Mouse (Mus musculus): ENCODE results near the gene Prph.

Gene Prph

GRCm38 (mm10) chr15:99055040-99055439 is at the start of gene Prph:
Gene Prph (plus strand): TSS chr15:99055174.
- peak in 1 of 2 experiments; percentile 11 for DNase-seq (ENCODE audit: low spot score in 2 of 2)

DNA sequence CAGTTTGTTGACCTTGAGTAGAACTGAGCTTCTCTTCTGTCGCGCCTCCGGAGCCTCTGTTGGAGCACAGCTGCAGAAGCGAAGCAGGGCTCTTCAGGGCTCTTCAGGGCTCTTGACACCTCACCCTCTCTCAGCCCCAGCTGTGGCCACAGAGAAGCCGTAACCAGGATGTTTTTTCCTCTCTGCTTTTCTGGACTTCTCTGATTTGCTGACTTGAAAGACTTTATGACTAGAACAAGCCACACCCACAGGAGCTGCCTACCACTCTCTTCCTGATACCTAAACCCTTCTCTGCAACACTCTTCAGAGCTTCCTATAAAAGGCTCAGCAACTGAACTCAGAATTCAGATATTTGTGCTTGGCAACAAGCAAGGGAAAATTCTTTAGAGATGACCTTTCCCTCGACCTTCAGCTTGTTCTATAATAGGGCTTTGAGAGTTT is 46.2 kb upstream of the Prph start:
- DNase-seq (ENCODE audit: low spot score in 2 of 2): no peak

GRCm38 (mm10) chr15:99010896-99011295 is 44.1 kb upstream of the Prph start:
- no peak for DNase-seq (ENCODE audit: low spot score in 2 of 2)

- DNase-seq (ENCODE audit: low spot score in 2 of 2): no peak
These were observed 43.0 kb upstream of the Prph start for GRCm38 (mm10) chr15:99011946-99012345.

DNA sequence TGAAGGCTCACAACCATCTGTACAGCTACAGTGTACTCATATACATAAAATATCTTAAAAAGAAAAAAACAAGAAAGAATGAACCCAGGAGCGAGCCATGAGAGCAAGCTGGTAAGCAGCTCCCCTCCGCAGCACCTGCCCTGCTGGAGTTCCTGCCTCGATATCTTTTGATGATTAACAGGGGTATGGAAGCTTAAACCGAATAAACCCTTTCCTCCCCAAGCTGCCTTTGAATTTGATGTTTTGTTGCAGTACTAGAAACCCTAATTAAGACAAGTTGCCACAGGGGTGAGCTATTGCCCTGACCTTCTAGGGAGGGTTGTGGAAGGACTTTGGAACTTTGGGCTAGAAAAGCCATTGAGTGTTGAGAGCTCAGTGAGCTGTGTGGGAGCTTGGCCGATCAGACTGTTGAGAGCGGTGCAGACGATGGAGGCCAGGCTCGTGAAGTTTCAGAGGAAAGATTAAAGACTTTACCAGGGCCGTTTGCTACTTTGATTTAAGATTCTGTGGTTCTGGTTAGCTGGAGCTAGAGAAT is 40.4 kb upstream of the Prph start:
- no peak for DNase-seq (ENCODE audit: low spot score in 2 of 2)

DNA sequence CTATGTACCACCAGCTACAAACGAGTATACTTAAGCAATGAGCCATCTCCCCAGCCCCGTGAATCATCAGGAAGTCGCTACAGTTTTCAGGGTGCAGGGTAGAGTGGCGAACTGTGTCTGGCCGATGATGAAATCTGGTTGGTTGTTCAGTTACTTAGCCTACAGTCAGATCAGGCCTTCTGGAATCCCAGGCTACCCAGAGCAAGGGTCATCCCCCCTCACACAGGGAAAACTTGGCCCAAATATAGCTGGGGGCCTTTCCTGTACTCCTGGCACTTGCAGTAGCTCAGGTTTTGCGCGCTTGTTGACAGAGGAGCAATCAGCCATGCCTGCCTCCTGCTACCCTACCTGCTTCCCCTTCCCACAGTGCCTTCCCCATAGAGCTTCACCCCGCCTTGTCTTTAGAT is 37.6 kb upstream of the Prph start:
- no peak for DNase-seq (ENCODE audit: low spot score in 2 of 2)

DNA sequence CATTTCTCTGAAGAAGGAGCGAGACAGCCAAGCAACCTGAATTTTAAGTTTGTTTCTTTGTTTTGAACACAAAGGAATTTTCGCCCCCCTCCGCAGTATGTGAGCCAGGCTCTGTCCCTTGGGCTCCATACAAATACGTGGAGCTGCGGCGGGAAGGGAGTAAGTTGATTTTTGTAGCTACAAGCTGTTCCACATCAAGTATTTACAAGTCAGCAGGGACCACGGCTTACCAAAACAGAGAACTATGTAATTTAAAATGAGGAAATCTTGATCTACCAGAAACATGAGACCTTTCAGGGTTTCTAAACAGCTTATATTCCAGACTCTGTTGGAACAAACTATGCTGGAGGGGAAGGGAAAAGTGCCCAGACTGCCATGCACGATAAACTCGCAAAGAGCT is 37.0 kb upstream of the Prph start:
- no peak for DNase-seq (ENCODE audit: low spot score in 2 of 2)

- no peak for DNase-seq (ENCODE audit: low spot score in 2 of 2)
These were observed 36.3 kb upstream of the Prph start for GRCm38 (mm10) chr15:99018630-99019029.

DNA sequence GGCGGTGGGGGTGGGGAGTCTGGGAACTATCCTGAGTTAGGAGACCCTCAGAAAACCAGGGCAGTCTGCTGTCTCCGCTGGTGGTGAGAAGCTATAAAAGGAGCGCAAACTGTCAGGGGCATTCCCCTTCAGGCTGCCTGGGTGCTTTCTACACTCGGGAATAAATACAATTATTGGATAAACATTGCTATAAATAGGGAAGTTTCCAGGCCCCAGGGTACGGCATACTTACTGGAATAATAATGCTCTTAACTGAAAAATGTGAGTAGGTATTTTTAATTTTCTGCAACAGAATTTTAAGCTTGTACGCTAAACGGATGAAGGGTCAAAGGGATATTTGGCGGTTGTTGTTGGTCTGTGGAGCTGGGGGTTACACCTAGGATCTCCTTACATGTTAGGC is 35.5 kb upstream of the Prph start:
- no peak for DNase-seq (ENCODE audit: low spot score in 2 of 2)

DNA sequence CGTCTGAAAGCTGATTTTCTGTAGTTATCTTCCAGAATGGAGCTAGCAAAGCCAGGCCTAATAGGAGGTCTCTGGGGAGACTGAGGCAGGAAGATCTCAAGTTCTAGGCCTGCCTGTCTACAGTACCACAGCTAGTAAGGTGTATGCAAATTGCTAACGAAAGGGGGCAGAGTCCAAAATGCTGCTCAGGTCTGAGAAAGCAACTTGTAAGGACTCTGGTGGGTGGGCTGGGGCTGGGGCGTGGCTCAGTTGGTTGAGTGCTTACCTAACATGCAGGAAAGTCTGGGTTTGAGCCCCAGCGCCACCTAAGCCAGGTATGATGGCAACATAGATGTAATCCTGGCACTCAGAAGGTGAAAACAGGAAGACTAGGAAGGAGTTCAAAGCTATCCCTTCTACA is 34.8 kb upstream of the Prph start:
- no peak for DNase-seq (ENCODE audit: low spot score in 2 of 2)

GRCm38 (mm10) chr15:99021255-99021654 is 33.7 kb upstream of the Prph start:
- DNase-seq (ENCODE audit: low spot score in 2 of 2): no peak

DNA sequence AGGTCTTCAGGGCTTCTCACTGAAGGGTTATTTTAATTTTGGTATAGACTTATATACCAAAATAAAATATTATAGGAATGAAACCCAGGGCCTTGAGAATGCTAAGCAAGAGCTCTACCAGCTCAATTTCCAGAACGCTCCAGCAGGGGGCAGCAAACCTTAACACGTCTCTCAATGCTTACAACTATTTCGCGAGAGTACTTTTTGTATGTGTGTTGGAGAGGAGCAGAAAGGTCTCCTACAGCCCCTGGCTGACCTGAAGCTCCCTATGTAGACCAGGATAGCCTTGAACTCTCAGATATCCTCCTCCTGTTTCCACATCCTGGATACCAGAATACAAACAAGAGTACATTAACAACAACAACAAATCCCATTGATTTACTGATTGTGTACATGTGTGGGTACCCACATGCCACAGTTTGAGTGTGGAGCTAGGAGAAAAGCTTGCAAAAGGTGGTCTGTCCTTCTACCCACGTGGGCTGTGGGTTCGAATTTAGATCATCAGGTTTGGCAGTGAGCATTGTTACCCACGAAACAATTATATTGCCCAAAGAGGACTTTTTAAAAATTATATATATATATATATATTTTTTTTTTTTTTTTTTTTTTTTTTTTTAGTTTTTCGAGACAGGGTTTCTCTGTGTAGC is 30.2 kb upstream of the Prph start:
- DNase-seq (ENCODE audit: low spot score in 2 of 2): peak; percentile 80 to 94

DNA sequence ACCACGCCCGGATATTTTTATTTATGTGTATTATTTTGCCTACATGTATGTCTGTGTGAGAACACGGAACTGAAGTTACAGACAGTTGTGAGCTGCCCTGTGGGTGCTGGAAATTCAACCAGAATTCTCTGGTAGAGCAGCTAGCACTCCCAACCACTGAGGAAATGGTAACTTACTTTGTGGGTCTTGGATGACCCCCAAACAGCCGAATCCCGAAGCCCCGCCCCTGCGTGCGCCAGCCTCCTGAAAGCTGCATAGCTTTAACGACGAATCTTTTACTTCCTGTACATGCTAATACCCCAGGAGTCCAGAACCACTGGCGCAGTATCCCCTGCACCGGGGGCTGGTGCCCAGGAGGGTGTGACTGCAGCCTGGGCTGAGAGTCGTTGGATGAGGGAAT is 29.6 kb upstream of the Prph start:
- no peak for DNase-seq (ENCODE audit: low spot score in 2 of 2)

- peak; percentile 70 to 86 for DNase-seq (ENCODE audit: low spot score in 2 of 2)
These were observed 28.7 kb upstream of the Prph start for GRCm38 (mm10) chr15:99026259-99026658.

DNA sequence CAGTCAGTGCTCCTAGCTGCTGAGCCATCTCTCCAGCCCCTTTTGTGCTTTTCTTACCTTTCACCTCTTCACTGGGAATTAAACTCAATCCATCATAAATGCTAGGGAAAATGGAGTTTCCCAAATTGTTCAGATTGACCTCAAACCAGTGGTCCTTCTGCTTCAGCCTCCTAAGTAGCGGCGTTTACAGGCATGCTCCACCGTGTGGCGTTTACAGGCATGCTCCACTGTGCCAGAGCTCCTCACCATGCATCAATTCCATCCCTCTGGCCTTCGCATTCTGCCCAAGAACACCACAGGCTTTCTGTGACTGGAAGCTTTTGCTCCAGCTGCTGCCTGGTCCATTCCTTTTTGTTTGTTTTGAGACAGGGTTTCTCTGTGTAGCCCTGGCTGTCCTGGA is 27.9 kb upstream of the Prph start:
- no peak for DNase-seq (ENCODE audit: low spot score in 2 of 2)

DNA sequence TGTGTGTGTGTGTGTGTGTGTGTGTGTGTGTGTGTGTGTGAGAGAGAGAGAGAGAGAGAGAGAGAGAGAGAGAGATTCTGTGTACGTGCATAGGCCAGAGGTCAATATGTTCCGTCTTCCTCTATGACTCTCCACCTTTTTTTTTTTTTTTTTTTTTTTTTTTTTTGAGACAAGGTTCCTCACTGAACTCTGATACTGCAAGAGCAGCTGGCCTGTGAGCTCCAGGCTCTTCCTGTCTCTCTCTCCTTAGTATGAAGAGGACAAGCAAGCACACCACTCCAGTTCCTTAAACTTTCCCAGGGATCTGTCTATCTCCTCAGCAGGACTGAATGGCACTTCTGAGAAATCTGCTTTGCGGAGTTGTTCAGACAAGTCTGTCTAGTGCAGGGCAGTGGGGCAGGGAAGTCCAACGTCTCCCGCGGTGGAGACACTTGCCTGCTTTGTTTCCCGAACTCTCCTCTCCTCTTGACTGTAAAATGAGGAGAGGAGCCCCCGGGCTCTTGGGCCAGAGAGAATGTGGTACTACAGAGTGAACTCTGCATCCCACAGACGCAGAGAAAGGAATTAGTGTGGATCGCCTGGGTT is 26.0 kb upstream of the Prph start:
- DNase-seq (ENCODE audit: low spot score in 2 of 2): no peak

DNA sequence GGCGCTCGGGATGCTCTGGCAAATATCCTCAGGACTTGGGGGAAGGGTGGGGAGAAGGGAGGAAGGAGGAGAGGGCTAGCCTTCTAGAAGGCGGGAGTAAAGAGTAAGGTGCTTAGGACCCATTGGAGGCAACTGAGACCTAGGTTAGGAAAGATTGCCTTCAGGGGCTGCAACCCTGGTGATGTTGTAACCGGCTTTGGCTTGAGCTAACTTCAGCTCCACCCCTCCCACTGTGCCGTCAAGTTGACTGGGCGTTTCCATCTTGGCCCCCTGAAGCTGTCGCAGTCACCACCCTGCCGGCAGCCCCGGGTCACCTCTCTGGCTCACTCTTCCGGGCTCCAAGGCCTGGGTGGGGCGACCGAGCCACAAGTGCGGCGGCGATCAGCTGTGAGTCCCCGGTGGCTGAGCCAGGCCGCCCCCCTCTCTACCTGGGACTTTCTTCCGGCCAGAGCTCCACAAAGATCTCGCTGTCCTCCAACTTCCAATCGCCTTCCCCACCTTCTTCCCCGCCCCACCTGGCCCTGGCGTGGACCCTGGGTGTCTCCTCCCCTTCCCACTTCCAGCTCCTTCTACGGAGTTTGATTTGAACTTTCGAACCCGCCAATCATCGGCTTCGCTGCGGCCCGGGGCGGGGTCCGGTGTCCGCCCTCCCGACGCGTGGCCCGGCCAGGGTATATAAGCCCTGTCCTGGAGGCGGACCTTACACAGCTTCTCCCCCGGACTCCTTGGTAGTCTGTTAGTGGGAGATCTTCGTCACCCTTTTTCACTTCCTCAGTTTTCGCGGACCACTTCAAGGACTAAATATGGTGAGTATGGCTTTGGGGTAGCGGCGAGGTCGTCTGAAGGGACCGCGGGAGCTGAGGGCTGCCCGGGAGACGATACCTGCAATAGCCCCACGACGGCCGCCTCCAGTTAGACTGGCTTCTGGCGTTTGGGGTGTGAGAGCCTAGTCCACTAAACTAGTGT is 25.1 kb upstream of the Prph start, which contains the start of gene Tuba1c:
Tuba1c (plus strand) TSS at position 273 of the 966 bp plus-strand sequence.
- peak; percentile 98 for DNase-seq (ENCODE audit: low spot score in 2 of 2)

- DNase-seq (ENCODE audit: low spot score in 2 of 2): peak; percentile 70 to 83
These were observed 24.2 kb upstream of the Prph start for GRCm38 (mm10) chr15:99030585-99031387.

GRCm38 (mm10) chr15:99031388-99031675 is 23.6 kb upstream of the Prph start:
- DNase-seq (ENCODE audit: low spot score in 2 of 2): no peak

- DNase-seq (ENCODE audit: low spot score in 2 of 2): no peak
These were observed 22.8 kb upstream of the Prph start for GRCm38 (mm10) chr15:99032041-99032725.

GRCm38 (mm10) chr15:99032726-99033250 is 22.2 kb upstream of the Prph start:
- no peak for DNase-seq (ENCODE audit: low spot score in 2 of 2)

All from spleen, postnatal 4 days (tissue).